28 mouse cellular contexts compared by ENCODE assay signal in genomic region chr9:58297961-58298477, GRCm38 (mm10). TPM values are rescaled to one million over a fixed set of nuclear protein-coding genes. Genes with fewer than 3 reads are reported as not detected.
DNase-seq lines count a peak whose midpoint lies in the region; ATAC-seq and TF ChIP-seq lines count a peak whose summit lies in the region.
"Had no signal": no experiment of that assay in that cellular context is flagged by ENCODE, and none has a peak within 500 bp of the region (broad histone marks: within the 10 kb centered on the region; RNA-seq: fewer than 3 reads in every experiment).

No protein-coding gene starts in this region.

- peak overlapping the region; percentile 63 for H3K27ac ChIP-seq in heart, embryonic 10.5 days
- H3K27ac ChIP-seq in hindbrain, postnatal 0 days = no peak overlapping the region
- H3K27ac ChIP-seq in hindbrain, embryonic 14.5 days = no peak overlapping the region
- H3K27ac ChIP-seq in embryonic fibroblast, embryonic 13.5 days (ENCODE audit: insufficient read depth, low read length) = peak overlapping the region; percentile 80
- H3K27ac ChIP-seq in limb, embryonic 15.5 days = peak overlapping the region; percentile 58; the same call in 1 of the 2 replicates
- H3K27ac ChIP-seq in liver, postnatal 0 days (ENCODE audit: low read depth) = no peak overlapping the region
- H3K27ac ChIP-seq: forebrain, embryonic 13.5 days; hindbrain, embryonic 12.5 days; kidney, postnatal 0 days; liver, embryonic 12.5 days; midbrain, embryonic 15.5 days; neural tube, embryonic 13.5 days had no signal

- no peaks in the 10 kb centered on the region for H3K27me3 ChIP-seq in heart, embryonic 10.5 days (ENCODE audit: insufficient read depth, poor library complexity, severe bottlenecking)
- H3K27me3 ChIP-seq in hindbrain, postnatal 0 days (ENCODE audit: insufficient read depth, low read length) = no peaks in the 10 kb centered on the region
- no peaks in the 10 kb centered on the region for H3K27me3 ChIP-seq in hindbrain, embryonic 14.5 days (ENCODE audit: control insufficient read depth, insufficient read depth, low read length)
- H3K27me3 ChIP-seq in limb, embryonic 15.5 days = no peaks in the 10 kb centered on the region
- 0 out of 2 replicates have a peak, but pooled peaks cover 2% of the 10 kb centered on the region for H3K27me3 ChIP-seq in liver, postnatal 0 days (ENCODE audit: insufficient read depth, low read length)
- H3K27me3 ChIP-seq: forebrain, embryonic 13.5 days; hindbrain, embryonic 12.5 days; midbrain, embryonic 15.5 days; neural tube, embryonic 13.5 days had no signal

- no peak overlapping the region for H3K9ac ChIP-seq in hindbrain, postnatal 0 days (replicated peaks; ENCODE audit: low read length)
- H3K9ac ChIP-seq in hindbrain, embryonic 14.5 days = no peak overlapping the region
- no peak overlapping the region for H3K9ac ChIP-seq in limb, embryonic 15.5 days
- no peak overlapping the region for H3K9ac ChIP-seq in liver, postnatal 0 days (replicated peaks)
- H3K9ac ChIP-seq: forebrain, embryonic 13.5 days; hindbrain, embryonic 12.5 days; liver, embryonic 12.5 days; midbrain, embryonic 15.5 days; neural tube, embryonic 13.5 days had no signal

- TF ChIP-seq POLR2A in embryonic fibroblast, embryonic 13.5 days (IDR thresholded peaks at IDR 0.05; ENCODE audit: low read depth, low read length) = no peak

- no peaks in the 10 kb centered on the region for H3K9me3 ChIP-seq in heart, embryonic 10.5 days
- H3K9me3 ChIP-seq in hindbrain, postnatal 0 days (ENCODE audit: low read length) = no peaks in the 10 kb centered on the region
- no peaks in the 10 kb centered on the region for H3K9me3 ChIP-seq in hindbrain, embryonic 14.5 days (ENCODE audit: control insufficient read depth, low read length)
- no peaks in the 10 kb centered on the region for H3K9me3 ChIP-seq in limb, embryonic 15.5 days
- H3K9me3 ChIP-seq in liver, postnatal 0 days (ENCODE audit: low read length) = no peaks in the 10 kb centered on the region
- H3K9me3 ChIP-seq: embryonic facial prominence, embryonic 10.5 days; forebrain, embryonic 13.5 days; hindbrain, embryonic 12.5 days; liver, embryonic 12.5 days; midbrain, embryonic 15.5 days; neural tube, embryonic 13.5 days had no signal

- no peak for TF ChIP-seq EP300 in liver, postnatal 0 days (IDR thresholded peaks at IDR 0.05; ENCODE audit: low read depth)

- 74% methylated on average over 4 of the region's 4 CpGs for WGBS in heart, embryonic 10.5 days
- WGBS in hindbrain, postnatal 0 days = 39% methylated on average over 4 of the region's 4 CpGs
- 71% methylated on average over 4 of the region's 4 CpGs for WGBS in hindbrain, embryonic 14.5 days
- 34% methylated on average over 4 of the region's 4 CpGs for WGBS in limb, embryonic 15.5 days
- WGBS in liver, postnatal 0 days (ENCODE audit: insufficient replicate concordance) = 77% methylated on average over 4 of the region's 4 CpGs

- H3K4me3 ChIP-seq in heart, embryonic 10.5 days = no peak overlapping the region
- H3K4me3 ChIP-seq in hindbrain, postnatal 0 days (ENCODE audit: low read length) = no peak overlapping the region
- H3K4me3 ChIP-seq in hindbrain, embryonic 14.5 days (replicated peaks; ENCODE audit: low read length) = no peak overlapping the region
- H3K4me3 ChIP-seq in embryonic fibroblast, embryonic 13.5 days (ENCODE audit: insufficient read depth, low read length) = no peak overlapping the region
- no peak overlapping the region for H3K4me3 ChIP-seq in limb, embryonic 15.5 days
- H3K4me3 ChIP-seq in liver, postnatal 0 days (ENCODE audit: low read depth, low read length) = no peak overlapping the region
- H3K4me3 ChIP-seq: embryonic facial prominence, embryonic 10.5 days; forebrain, embryonic 13.5 days; hindbrain, embryonic 12.5 days; liver, embryonic 12.5 days; megakaryocyte, embryonic 14.5 days; midbrain, embryonic 15.5 days; neural tube, embryonic 13.5 days had no signal

- no peak for TF ChIP-seq CTCF in hindbrain, postnatal 0 days (IDR thresholded peaks at IDR 0.05; ENCODE audit: low read depth)
- no peak for TF ChIP-seq CTCF in embryonic fibroblast, embryonic 13.5 days (IDR thresholded peaks at IDR 0.05; ENCODE audit: borderline replicate concordance, insufficient read depth, low read length)
- TF ChIP-seq CTCF in liver, postnatal 0 days (IDR thresholded peaks at IDR 0.05; ENCODE audit: low read depth) = no peak

- peak; percentile 61 for DNase-seq in heart, embryonic 10.5 days (ENCODE audit: low spot score)
- DNase-seq in heart, postnatal 25 days (ENCODE audit: low spot score) = no peak
- peak; percentile 37 for DNase-seq in hindbrain, postnatal 0 days (ENCODE audit: low spot score)
- no peak for DNase-seq in hindbrain, embryonic 14.5 days (ENCODE audit: low spot score)
- DNase-seq in liver, postnatal 0 days = no peak
- DNase-seq: adrenal gland, adult 2 months; cerebellum, adult 11-12 months; gastrocnemius, postnatal 14 days; kidney, adult 18-20 months; left cerebral cortex, postnatal 4 days; lung, adult 2 months; lung, postnatal 36 days; retina, postnatal 1 day; right cerebral cortex, postnatal 25 days; spleen, adult 18-20 months; thymus, postnatal 25 days had no signal

- no peak overlapping the region for H3K4me2 ChIP-seq in hindbrain, postnatal 0 days (ENCODE audit: low read depth, low read length)
- no peak overlapping the region for H3K4me2 ChIP-seq in hindbrain, embryonic 14.5 days (replicated peaks)
- H3K4me2 ChIP-seq in limb, embryonic 15.5 days = no peak overlapping the region
- H3K4me2 ChIP-seq in liver, postnatal 0 days (ENCODE audit: low read depth, low read length) = no peak overlapping the region
- H3K4me2 ChIP-seq: forebrain, embryonic 13.5 days; hindbrain, embryonic 12.5 days; liver, embryonic 12.5 days; midbrain, embryonic 15.5 days; neural tube, embryonic 13.5 days had no signal

- ATAC-seq in hindbrain, postnatal 0 days = no peak
- ATAC-seq in hindbrain, embryonic 14.5 days (ENCODE audit: low FRiP score) = no peak
- ATAC-seq in limb, embryonic 15.5 days (ENCODE audit: insufficient number of reproducible peaks, low FRiP score, low TSS enrichment, low read depth) = peak; percentile 64; the same call in 1 of the 2 replicates
- ATAC-seq in liver, postnatal 0 days = no peak
- ATAC-seq: forebrain, embryonic 13.5 days; inflammation-experienced regulatory T-cells, adult 6 months; liver, embryonic 12.5 days; midbrain, embryonic 15.5 days had no signal

- peaks cover 6% of the 10 kb centered on the region; the same call in 1 of the 2 replicates for H3K36me3 ChIP-seq in heart, embryonic 10.5 days
- no peaks in the 10 kb centered on the region for H3K36me3 ChIP-seq in hindbrain, postnatal 0 days (ENCODE audit: insufficient read depth, low read length)
- no peaks in the 10 kb centered on the region for H3K36me3 ChIP-seq in hindbrain, embryonic 14.5 days (replicated peaks; ENCODE audit: control insufficient read depth, insufficient read depth)
- H3K36me3 ChIP-seq in limb, embryonic 15.5 days = peaks cover 20% of the 10 kb centered on the region
- no peaks in the 10 kb centered on the region for H3K36me3 ChIP-seq in liver, postnatal 0 days (replicated peaks; ENCODE audit: insufficient read depth, low read length)
- H3K36me3 ChIP-seq: embryonic facial prominence, embryonic 10.5 days; hindbrain, embryonic 12.5 days; liver, embryonic 12.5 days; midbrain, embryonic 15.5 days; neural tube, embryonic 13.5 days had no signal

- H3K4me1 ChIP-seq in heart, embryonic 10.5 days = peaks cover 62% of the 10 kb centered on the region
- peaks cover 5% of the 10 kb centered on the region; the same call in 1 of the 2 replicates for H3K4me1 ChIP-seq in hindbrain, postnatal 0 days (ENCODE audit: insufficient read depth, low read length)
- H3K4me1 ChIP-seq in hindbrain, embryonic 14.5 days (replicated peaks; ENCODE audit: control insufficient read depth, insufficient read depth, low read length) = 0 out of 2 replicates have a peak, but pooled peaks cover 7% of the 10 kb centered on the region
- peaks cover 28% of the 10 kb centered on the region for H3K4me1 ChIP-seq in embryonic fibroblast, embryonic 13.5 days (ENCODE audit: control insufficient read depth, insufficient read depth, low read length)
- H3K4me1 ChIP-seq in limb, embryonic 15.5 days = peaks cover 46% of the 10 kb centered on the region
- H3K4me1 ChIP-seq in liver, postnatal 0 days (ENCODE audit: insufficient read depth) = no peaks in the 10 kb centered on the region
- H3K4me1 ChIP-seq: megakaryocyte, embryonic 14.5 days; midbrain, embryonic 15.5 days had no signal

- intact Hi-C loops in heart, postnatal 25 days (cut with DNase I) = no loop called here

RNA-seq across cellular contexts. Expression of gene Loxl1, which starts 15.0 kb away (rescaled TPM):
- 35.7 and 36.1 TPM in 2 replicates for polyA plus RNA-seq in heart, embryonic 10.5 days (2016; fragmentation: Nextera tagmentation; extraction: Ambion mirVana)
- total RNA-seq in heart, postnatal 25 days (2021) = 10 to 100 TPM; 36.6 to 36.7 TPM
- 11.9 and 13.8 TPM in 2 replicates for total RNA-seq in hindbrain, postnatal 0 days (2014; rRNA removed)
- 9.1 and 9.7 TPM in 2 replicates for polyA plus RNA-seq in hindbrain, postnatal 0 days (2015; fragmentation: Nextera tagmentation; extraction: Ambion mirVana)
- 7.9 and 9.6 TPM in 2 replicates for polyA plus RNA-seq in hindbrain, embryonic 14.5 days (2014; fragmentation: Nextera tagmentation; extraction: Ambion mirVana)
- polyA plus RNA-seq in embryonic fibroblast, embryonic 13.5 days (2011; ENCODE audit: insufficient read length, low read depth, missing spikeins) = 158 and 210 TPM in 2 replicates
- polyA plus RNA-seq in limb, embryonic 15.5 days (2015; fragmentation: Nextera tagmentation; extraction: Ambion mirVana) = 92.6 and 110 TPM in 2 replicates
- 2.8 and 3.1 TPM in 2 replicates for polyA plus RNA-seq in liver, postnatal 0 days (2015; fragmentation: Nextera tagmentation; extraction: Ambion mirVana)
- total RNA-seq: MEL had no signal
- polyA plus RNA-seq: inflammation-experienced regulatory T-cells, adult 6 months had no signal

RNA-seq across cellular contexts. Expression of gene Stoml1, which starts 45.1 kb away (rescaled TPM):
- polyA plus RNA-seq in heart, embryonic 10.5 days (2016; fragmentation: Nextera tagmentation; extraction: Ambion mirVana) = 24.2 and 27.0 TPM in 2 replicates
- 10 to 100 TPM; 10.3 to 13.5 TPM for total RNA-seq in heart, postnatal 25 days (2021)
- 145 and 157 TPM in 2 replicates for total RNA-seq in hindbrain, postnatal 0 days (2014; rRNA removed)
- polyA plus RNA-seq in hindbrain, postnatal 0 days (2015; fragmentation: Nextera tagmentation; extraction: Ambion mirVana) = 136 and 141 TPM in 2 replicates
- 103 TPM in 2 replicates for polyA plus RNA-seq in hindbrain, embryonic 14.5 days (2014; fragmentation: Nextera tagmentation; extraction: Ambion mirVana)
- polyA plus RNA-seq in embryonic fibroblast, embryonic 13.5 days (2011; ENCODE audit: insufficient read length, low read depth, missing spikeins) = 25.9 and 27.0 TPM in 2 replicates
- 34.2 and 35.5 TPM in 2 replicates for polyA plus RNA-seq in limb, embryonic 15.5 days (2015; fragmentation: Nextera tagmentation; extraction: Ambion mirVana)
- polyA plus RNA-seq in liver, postnatal 0 days (2015; fragmentation: Nextera tagmentation; extraction: Ambion mirVana) = 5.6 and 6.7 TPM in 2 replicates

RNA-seq across cellular contexts. Expression of gene Pml, which starts 48.4 kb away (rescaled TPM):
- polyA plus RNA-seq in heart, embryonic 10.5 days (2016; fragmentation: Nextera tagmentation; extraction: Ambion mirVana) = 14.7 and 17.6 TPM in 2 replicates
- 10 to 100 TPM in 1 of 2 experiments, 1 to 10 TPM in 1; 10.0 to 12.6 TPM for total RNA-seq in heart, postnatal 25 days (2021)
- 11.4 and 17.0 TPM in 2 replicates for total RNA-seq in hindbrain, postnatal 0 days (2014; rRNA removed)
- 3.2 and 4.8 TPM in 2 replicates for polyA plus RNA-seq in hindbrain, postnatal 0 days (2015; fragmentation: Nextera tagmentation; extraction: Ambion mirVana)
- polyA plus RNA-seq in hindbrain, embryonic 14.5 days (2014; fragmentation: Nextera tagmentation; extraction: Ambion mirVana) = 4.3 and 4.4 TPM in 2 replicates
- 56.3 and 86.6 TPM in 2 replicates for polyA plus RNA-seq in embryonic fibroblast, embryonic 13.5 days (2011; ENCODE audit: insufficient read length, low read depth, missing spikeins)
- polyA plus RNA-seq in limb, embryonic 15.5 days (2015; fragmentation: Nextera tagmentation; extraction: Ambion mirVana) = 15.7 and 16.4 TPM in 2 replicates
- polyA plus RNA-seq in liver, postnatal 0 days (2015; fragmentation: Nextera tagmentation; extraction: Ambion mirVana) = 8.4 and 8.5 TPM in 2 replicates

Comparison
In these comparisons a context has a peak if more than half of its experiments do, and no peak if none do; other contexts are left out.
1. DNase-seq: peak in heart, embryonic 10.5 days (single experiment) and hindbrain, postnatal 0 days (single experiment); none in heart, postnatal 25 days (single experiment), hindbrain, embryonic 14.5 days (single experiment) and liver, postnatal 0 days (single experiment).
2. H3K27ac ChIP-seq: peak in heart, embryonic 10.5 days (single experiment), embryonic fibroblast, embryonic 13.5 days (single experiment) and limb, embryonic 15.5 days (single experiment); none in hindbrain, postnatal 0 days (single experiment), hindbrain, embryonic 14.5 days (single experiment) and liver, postnatal 0 days (single experiment).